Mouse (Mus musculus): ENCODE measurements around the gene Foxm1. TPM values are rescaled to one million over a fixed set of nuclear protein-coding genes. Genes with fewer than 3 reads are reported as not detected.
A peak's percentile ranks its signal among the peaks of the same experiment; 100 is the strongest.

Gene Foxm1
- polyA plus RNA-seq, 1 experiment from 2014 or later = 6.7 TPM

- no peak for ATAC-seq (ENCODE audit: low FRiP score)
- 86% methylated on average over 6 of the region's 6 CpGs for WGBS
- no peak overlapping the region for H3K27ac ChIP-seq
Observed at GRCm38 (mm10) chr6:128346782-128347181, 16.0 kb upstream of the Foxm1 start.

GRCm38 (mm10) chr6:128349711-128350110 lies 13.1 kb upstream of the Foxm1 start:
- H3K9ac ChIP-seq = no peak overlapping the region
- no peak for ATAC-seq (ENCODE audit: low FRiP score)
- no peak for DNase-seq (ENCODE audit: low spot score)

More at GRCm38 (mm10) chr6:128346782-128347181, 16.0 kb upstream of the Foxm1 start:
- no peaks in the 10 kb centered on the region for H3K4me1 ChIP-seq (replicated peaks; ENCODE audit: control insufficient read depth, insufficient read depth, low read length)
- H3K36me3 ChIP-seq (replicated peaks; ENCODE audit: control insufficient read depth, insufficient read depth) = peaks cover 19% of the 10 kb centered on the region
- no peaks in the 10 kb centered on the region for H3K9me3 ChIP-seq (ENCODE audit: control insufficient read depth, low read length)
- H3K9ac ChIP-seq = no peak overlapping the region
- H3K4me3 ChIP-seq (replicated peaks; ENCODE audit: low read length) = no peak overlapping the region
- no peak overlapping the region for H3K4me2 ChIP-seq (replicated peaks)
- no peaks in the 10 kb centered on the region for H3K27me3 ChIP-seq (ENCODE audit: control insufficient read depth, insufficient read depth, low read length)
- DNase-seq (ENCODE audit: low spot score) = no peak

GRCm38 (mm10) chr6:128354140-128354539 lies 8.6 kb upstream of the Foxm1 start:
- peaks cover 13% of the 10 kb centered on the region for H3K4me1 ChIP-seq (replicated peaks; ENCODE audit: control insufficient read depth, insufficient read depth, low read length)
- ATAC-seq (ENCODE audit: low FRiP score) (no peak), DNase-seq (ENCODE audit: low spot score) (no peak)
- H3K9ac ChIP-seq = peak overlapping the region; percentile 74; the same call in 1 of the 2 replicates
- H3K36me3 ChIP-seq (replicated peaks; ENCODE audit: control insufficient read depth, insufficient read depth) = peaks cover 27% of the 10 kb centered on the region
- peak overlapping the region; percentile 67; the same call in 1 of the 2 replicates for H3K4me3 ChIP-seq (replicated peaks; ENCODE audit: low read length)
- no peaks in the 10 kb centered on the region for H3K27me3 ChIP-seq (ENCODE audit: control insufficient read depth, insufficient read depth, low read length)
- H3K27ac ChIP-seq = no peak overlapping the region
- H3K9me3 ChIP-seq (ENCODE audit: control insufficient read depth, low read length) = no peaks in the 10 kb centered on the region
- H3K4me2 ChIP-seq (replicated peaks) = peak overlapping the region; percentile 58
- WGBS = 37% methylated on average over 3 of the region's 3 CpGs

More at GRCm38 (mm10) chr6:128349711-128350110, 13.1 kb upstream of the Foxm1 start:
- 35% methylated on average over 7 of the region's 7 CpGs for WGBS
- no peak overlapping the region for H3K4me2 ChIP-seq (replicated peaks)
- H3K36me3 ChIP-seq (replicated peaks; ENCODE audit: control insufficient read depth, insufficient read depth) = peaks cover 5% of the 10 kb centered on the region
- H3K27me3 ChIP-seq (ENCODE audit: control insufficient read depth, insufficient read depth, low read length) = no peaks in the 10 kb centered on the region
- peak overlapping the region; percentile 51 for H3K27ac ChIP-seq
- no peaks in the 10 kb centered on the region for H3K9me3 ChIP-seq (ENCODE audit: control insufficient read depth, low read length)
- no peak overlapping the region for H3K4me3 ChIP-seq (replicated peaks; ENCODE audit: low read length)
- peaks cover 8% of the 10 kb centered on the region; the same call in 1 of the 2 replicates for H3K4me1 ChIP-seq (replicated peaks; ENCODE audit: control insufficient read depth, insufficient read depth, low read length)

- peak; percentile 77 for ATAC-seq (ENCODE audit: low FRiP score)
- Histone ChIP-seq H3K4me2 (replicated peaks) (peak overlapping the region; percentile 58), H3K9me3 (ENCODE audit: control insufficient read depth, low read length) (no peaks in the 10 kb centered on the region), H3K27ac (peak overlapping the region; percentile 85), H3K27me3 (ENCODE audit: control insufficient read depth, insufficient read depth, low read length) (no peaks in the 10 kb centered on the region), H3K4me1 (replicated peaks; ENCODE audit: control insufficient read depth, insufficient read depth, low read length) (peaks cover 13% of the 10 kb centered on the region), H3K36me3 (replicated peaks; ENCODE audit: control insufficient read depth, insufficient read depth) (peaks cover 26% of the 10 kb centered on the region), H3K9ac (peak overlapping the region; percentile 74), H3K4me3 (replicated peaks; ENCODE audit: low read length) (peak overlapping the region; percentile 67)
- peak; percentile 42 for DNase-seq (ENCODE audit: low spot score)
- WGBS = under 1% methylated on average over 28 of the region's 28 CpGs
Observed at GRCm38 (mm10) chr6:128355201-128355681, 7.5 kb upstream of the Foxm1 start.

GRCm38 (mm10) chr6:128355726-128356416 lies 6.9 kb upstream of the Foxm1 start, which contains the start of gene Tulp3:
TSS of gene Tulp3 (minus strand) at chr6:128355851.
- under 1% methylated on average over 37 of the region's 42 CpGs for WGBS
- H3K4me1 ChIP-seq (replicated peaks; ENCODE audit: control insufficient read depth, insufficient read depth, low read length) = peaks cover 13% of the 10 kb centered on the region
- H3K9ac ChIP-seq = peak within 1 kb of the TSS; percentile 74
- H3K4me3 ChIP-seq (replicated peaks; ENCODE audit: low read length) = peak within 1 kb of the TSS; percentile 67
- H3K9me3 ChIP-seq (ENCODE audit: control insufficient read depth, low read length) = no peaks in the 10 kb centered on the region
- DNase-seq (ENCODE audit: low spot score) = peak; percentile 94
- H3K27me3 ChIP-seq (ENCODE audit: control insufficient read depth, insufficient read depth, low read length) = no peaks in the 10 kb centered on the region
- peaks cover 22% of the 10 kb centered on the region for H3K36me3 ChIP-seq (replicated peaks; ENCODE audit: control insufficient read depth, insufficient read depth)
- peak within 1 kb of the TSS; percentile 58 for H3K4me2 ChIP-seq (replicated peaks)
- peak within 1 kb of the TSS; percentile 85 for H3K27ac ChIP-seq
- peak; percentile 98 for ATAC-seq (ENCODE audit: low FRiP score)

- no peak for ATAC-seq (ENCODE audit: low FRiP score)
- WGBS = 8% methylated on average over 2 of the region's 2 CpGs
- H3K4me1 ChIP-seq (replicated peaks; ENCODE audit: control insufficient read depth, insufficient read depth, low read length) = peaks cover 26% of the 10 kb centered on the region
Observed at GRCm38 (mm10) chr6:128358999-128359398, 3.8 kb upstream of the Foxm1 start.

GRCm38 (mm10) chr6:128361901-128362300 lies 866 bp upstream of the Foxm1 start:
- DNase-seq (ENCODE audit: low spot score) (no peak), ATAC-seq (ENCODE audit: low FRiP score) (no peak)
- H3K4me3 ChIP-seq (replicated peaks; ENCODE audit: low read length) = peak overlapping the region; percentile 91
- H3K27ac ChIP-seq = peak overlapping the region; percentile 90
- H3K9ac ChIP-seq = peak overlapping the region; percentile 91
- peak overlapping the region; percentile 98 for H3K4me2 ChIP-seq (replicated peaks)
- H3K4me1 ChIP-seq (replicated peaks; ENCODE audit: control insufficient read depth, insufficient read depth, low read length) = peaks cover 13% of the 10 kb centered on the region
- H3K36me3 ChIP-seq (replicated peaks; ENCODE audit: control insufficient read depth, insufficient read depth) = peaks cover 19% of the 10 kb centered on the region
- H3K9me3 ChIP-seq (ENCODE audit: control insufficient read depth, low read length) = no peaks in the 10 kb centered on the region
- H3K27me3 ChIP-seq (ENCODE audit: control insufficient read depth, insufficient read depth, low read length) = no peaks in the 10 kb centered on the region
- WGBS = 19% methylated on average over 9 of the region's 9 CpGs

More at GRCm38 (mm10) chr6:128358999-128359398, 3.8 kb upstream of the Foxm1 start:
- Histone ChIP-seq H3K4me3 (replicated peaks; ENCODE audit: low read length) (no peak overlapping the region), H3K9ac (no peak overlapping the region), H3K9me3 (ENCODE audit: control insufficient read depth, low read length) (no peaks in the 10 kb centered on the region), H3K27ac (no peak overlapping the region), H3K27me3 (ENCODE audit: control insufficient read depth, insufficient read depth, low read length) (no peaks in the 10 kb centered on the region), H3K36me3 (replicated peaks; ENCODE audit: control insufficient read depth, insufficient read depth) (peaks cover 22% of the 10 kb centered on the region), H3K4me2 (replicated peaks) (no peak overlapping the region)
- peak; percentile 76 for DNase-seq (ENCODE audit: low spot score)

GRCm38 (mm10) chr6:128363007-128363825 lies 449 bp downstream of the Foxm1 start:
- peak overlapping the region; percentile 98 for H3K4me2 ChIP-seq (replicated peaks)
- peak overlapping the region; percentile 91 for H3K9ac ChIP-seq
- WGBS = 3% methylated on average over 43 of the region's 46 CpGs
- no peaks in the 10 kb centered on the region for H3K27me3 ChIP-seq (ENCODE audit: control insufficient read depth, insufficient read depth, low read length)
- DNase-seq (ENCODE audit: low spot score) = no peak
- H3K4me3 ChIP-seq (replicated peaks; ENCODE audit: low read length) = peak overlapping the region; percentile 91
- peak overlapping the region; percentile 90; the same call in 1 of the 2 replicates for H3K27ac ChIP-seq
- peaks cover 13% of the 10 kb centered on the region for H3K4me1 ChIP-seq (replicated peaks; ENCODE audit: control insufficient read depth, insufficient read depth, low read length)
- ATAC-seq (ENCODE audit: low FRiP score) = peak; percentile 35; the same call in 1 of the 2 replicates
- no peaks in the 10 kb centered on the region for H3K9me3 ChIP-seq (ENCODE audit: control insufficient read depth, low read length)
- peaks cover 6% of the 10 kb centered on the region for H3K36me3 ChIP-seq (replicated peaks; ENCODE audit: control insufficient read depth, insufficient read depth)

- Histone ChIP-seq H3K27ac (no peak overlapping the region), H3K9me3 (ENCODE audit: control insufficient read depth, low read length) (no peaks in the 10 kb centered on the region), H3K27me3 (ENCODE audit: control insufficient read depth, insufficient read depth, low read length) (no peaks in the 10 kb centered on the region), H3K9ac (no peak overlapping the region), H3K36me3 (replicated peaks; ENCODE audit: control insufficient read depth, insufficient read depth) (peaks cover 11% of the 10 kb centered on the region; the same call in 1 of the 2 replicates), H3K4me3 (replicated peaks; ENCODE audit: low read length) (no peak overlapping the region), H3K4me2 (replicated peaks) (no peak overlapping the region), H3K4me1 (replicated peaks; ENCODE audit: control insufficient read depth, insufficient read depth, low read length) (peaks cover 13% of the 10 kb centered on the region)
- DNase-seq (ENCODE audit: low spot score) (no peak), ATAC-seq (ENCODE audit: low FRiP score) (no peak)
- WGBS = 72% methylated on average over 6 of the region's 6 CpGs
Observed at GRCm38 (mm10) chr6:128364721-128365120, 2.0 kb downstream of the Foxm1 start.
